Mouse (Mus musculus): ENCODE data around the gene Gm17349.
"Not testable (repeated sequence)": the region's sequence is repeated elsewhere in the genome, so short reads cannot be mapped to it uniquely, and the experiment has no call there.

Gm17349 gene

GRCm38 (mm10) chr15:99705440-99706048 is at the start of gene Gm17349:
Gm17349 (minus strand) TSS chr15:99705490.
- DNase-seq (ENCODE audit: low read depth, low spot score) = peak; percentile 86

- DNase-seq (ENCODE audit: low read depth, low spot score) = peak; percentile 39
These were observed 48.9 kb upstream of the Gm17349 start for GRCm38 (mm10) chr15:99754204-99754603.

DNA sequence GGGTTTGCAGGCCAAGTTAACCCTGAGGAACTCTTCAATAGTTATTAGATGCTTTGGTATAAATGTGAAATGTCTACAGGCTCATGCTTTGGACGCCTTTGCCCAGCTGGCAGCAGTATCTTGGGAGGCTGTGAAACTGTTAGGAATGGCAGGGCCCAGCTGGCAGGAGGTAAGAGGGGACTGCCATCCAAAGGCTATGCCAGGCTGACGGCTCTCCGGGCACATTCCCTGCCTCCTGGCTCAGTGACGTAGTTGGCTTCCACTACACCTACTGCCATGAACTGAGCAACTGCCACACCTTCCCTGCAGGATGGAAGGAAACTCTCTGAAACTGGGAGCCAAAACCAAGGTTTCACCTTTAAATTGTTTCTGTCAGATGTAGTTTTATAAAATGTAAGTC is 34.9 kb upstream of the Gm17349 start:
- DNase-seq (ENCODE audit: low read depth, low spot score) = no peak

- peak; percentile 77 for DNase-seq (ENCODE audit: low read depth, low spot score)
These were observed 31.4 kb upstream of the Gm17349 start for GRCm38 (mm10) chr15:99736675-99737074.

- DNase-seq (ENCODE audit: low read depth, low spot score) = no peak
These were observed 30.3 kb upstream of the Gm17349 start for GRCm38 (mm10) chr15:99735631-99736030.

DNA sequence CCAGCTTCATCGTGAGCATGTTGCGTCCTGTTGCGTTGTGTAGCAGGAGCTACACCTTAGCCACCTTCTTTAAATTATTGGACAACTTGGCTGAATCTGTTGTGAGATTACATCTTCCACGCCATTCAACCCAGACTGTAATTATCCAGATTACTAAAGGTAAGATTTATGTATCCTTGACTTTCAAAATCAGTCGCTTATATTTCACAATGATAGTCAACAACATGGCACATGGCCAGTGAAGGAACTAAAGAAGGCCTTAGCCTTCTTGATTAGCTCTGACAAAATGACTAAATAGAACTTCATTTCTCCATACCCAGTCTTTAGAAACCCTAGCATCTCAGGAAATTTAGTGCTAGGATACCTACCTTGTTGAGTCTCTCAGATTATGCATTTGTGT is 27.9 kb upstream of the Gm17349 start:
- no peak for DNase-seq (ENCODE audit: low read depth, low spot score)

GRCm38 (mm10) chr15:99731678-99732077 is 26.4 kb upstream of the Gm17349 start:
- DNase-seq (ENCODE audit: low read depth, low spot score) = no peak

DNA sequence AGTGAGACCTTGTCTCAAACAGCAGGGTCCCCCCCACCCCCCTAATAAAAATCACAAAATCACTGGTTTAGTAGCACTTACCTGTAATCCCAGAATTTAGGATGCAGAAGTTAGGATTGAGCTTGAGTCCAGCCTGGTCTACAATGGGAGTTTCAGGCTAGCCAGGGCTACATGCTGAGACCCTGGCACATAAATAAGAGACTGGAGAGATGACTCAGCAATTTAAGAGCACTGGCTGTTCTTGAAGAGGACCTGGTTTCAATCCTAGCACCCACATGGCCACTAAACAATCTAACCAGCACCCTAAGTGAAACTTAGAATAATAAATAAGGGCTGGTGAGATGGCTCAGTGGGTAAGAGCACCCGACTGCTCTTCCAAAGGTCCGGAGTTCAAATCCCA is 25.9 kb upstream of the Gm17349 start:
- DNase-seq (ENCODE audit: low read depth, low spot score) = no peak

DNA sequence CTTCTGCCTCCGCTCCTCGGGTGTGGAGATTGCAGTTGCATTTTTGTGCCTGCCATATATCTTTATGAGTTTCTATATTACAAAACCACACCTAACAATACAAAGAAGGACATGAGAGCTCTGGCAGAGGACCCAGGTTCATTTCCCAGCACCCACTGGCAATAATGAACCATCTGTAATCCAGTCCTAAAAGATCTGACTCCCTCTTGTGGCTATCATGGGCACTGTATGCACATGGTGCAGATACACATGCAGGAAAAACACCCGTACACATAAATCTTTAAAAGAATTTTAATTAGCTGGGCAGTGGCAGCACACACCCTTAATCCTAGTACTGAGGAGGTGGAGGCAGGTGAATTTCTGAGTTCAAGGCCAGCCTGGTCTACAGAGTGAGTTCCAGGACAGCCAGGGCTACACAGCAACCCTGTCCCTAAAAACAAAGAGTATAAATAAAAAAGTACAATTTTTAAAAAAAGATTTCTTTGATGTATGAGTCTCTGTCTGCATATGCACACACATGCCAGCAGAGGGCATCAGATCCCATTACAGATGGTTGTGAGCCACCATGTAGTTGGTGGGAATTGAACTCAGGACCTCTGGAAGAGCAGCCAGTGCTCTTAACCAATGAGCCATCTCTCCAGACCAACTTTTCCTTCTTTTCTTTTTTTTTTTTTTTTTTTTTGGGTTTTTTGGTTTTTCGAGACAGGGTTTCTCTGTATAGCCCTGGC is 23.9 kb upstream of the Gm17349 start:
- DNase-seq (ENCODE audit: low read depth, low spot score) = no peak

GRCm38 (mm10) chr15:99728211-99728610 is 22.9 kb upstream of the Gm17349 start:
- no peak for DNase-seq (ENCODE audit: low read depth, low spot score)

GRCm38 (mm10) chr15:99727525-99727924 is 22.2 kb upstream of the Gm17349 start:
- DNase-seq (ENCODE audit: low read depth, low spot score) = no peak

- not testable (repeated sequence) for DNase-seq (ENCODE audit: low read depth, low spot score)
These were observed 21.7 kb upstream of the Gm17349 start for GRCm38 (mm10) chr15:99727039-99727438.

- no peak for DNase-seq (ENCODE audit: low read depth, low spot score)
These were observed 21.3 kb upstream of the Gm17349 start for GRCm38 (mm10) chr15:99726549-99726948.

DNA sequence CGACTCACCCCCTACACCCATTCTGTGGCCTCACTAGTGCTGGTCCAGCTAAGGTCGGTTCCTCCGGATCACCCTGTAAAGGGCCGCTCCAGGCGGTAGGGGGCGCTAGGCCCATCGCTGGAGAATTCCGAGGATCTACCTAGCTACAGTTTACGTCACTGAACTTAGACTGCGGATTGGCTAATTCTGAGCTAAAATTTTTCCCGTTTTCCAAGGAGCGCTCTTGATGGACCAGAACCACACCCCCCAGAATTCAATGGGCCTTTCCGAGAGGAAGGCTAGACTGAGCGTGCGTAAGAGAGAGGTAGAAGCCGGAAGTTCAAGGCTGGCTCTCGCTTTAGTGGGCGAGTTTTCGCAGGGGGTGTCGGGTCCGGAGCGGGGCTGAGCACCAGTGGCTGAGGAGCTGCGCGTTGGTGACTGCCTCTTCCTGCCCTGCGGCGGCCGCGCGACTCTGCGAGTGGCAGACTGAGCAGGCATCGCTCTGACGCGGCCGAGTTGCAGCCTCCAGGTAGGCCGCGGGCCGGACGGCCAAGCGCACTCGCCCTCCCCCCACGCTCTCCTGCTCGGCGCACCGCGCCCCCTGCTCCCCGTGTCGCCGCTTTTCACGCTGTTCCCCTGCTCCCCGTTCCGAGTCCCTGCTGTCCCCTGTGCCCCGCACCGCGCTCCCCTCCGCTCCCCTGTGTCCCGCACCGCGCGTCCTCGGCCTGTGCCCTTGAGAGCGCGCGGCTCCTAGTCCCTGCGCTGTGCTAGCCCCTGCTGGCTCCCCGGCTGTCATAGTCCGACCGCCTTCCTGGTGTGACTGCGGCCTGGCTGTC is 20.3 kb upstream of the Gm17349 start, which contains the start of gene Cox14:
Gene Cox14, plus strand, starts transcription at position 278 of the 815 bp plus-strand sequence.
- peak; percentile 100 for DNase-seq (ENCODE audit: low read depth, low spot score)

- DNase-seq (ENCODE audit: low read depth, low spot score) = peak; percentile 89
These were observed 19.2 kb upstream of the Gm17349 start for GRCm38 (mm10) chr15:99724292-99725021.

DNA sequence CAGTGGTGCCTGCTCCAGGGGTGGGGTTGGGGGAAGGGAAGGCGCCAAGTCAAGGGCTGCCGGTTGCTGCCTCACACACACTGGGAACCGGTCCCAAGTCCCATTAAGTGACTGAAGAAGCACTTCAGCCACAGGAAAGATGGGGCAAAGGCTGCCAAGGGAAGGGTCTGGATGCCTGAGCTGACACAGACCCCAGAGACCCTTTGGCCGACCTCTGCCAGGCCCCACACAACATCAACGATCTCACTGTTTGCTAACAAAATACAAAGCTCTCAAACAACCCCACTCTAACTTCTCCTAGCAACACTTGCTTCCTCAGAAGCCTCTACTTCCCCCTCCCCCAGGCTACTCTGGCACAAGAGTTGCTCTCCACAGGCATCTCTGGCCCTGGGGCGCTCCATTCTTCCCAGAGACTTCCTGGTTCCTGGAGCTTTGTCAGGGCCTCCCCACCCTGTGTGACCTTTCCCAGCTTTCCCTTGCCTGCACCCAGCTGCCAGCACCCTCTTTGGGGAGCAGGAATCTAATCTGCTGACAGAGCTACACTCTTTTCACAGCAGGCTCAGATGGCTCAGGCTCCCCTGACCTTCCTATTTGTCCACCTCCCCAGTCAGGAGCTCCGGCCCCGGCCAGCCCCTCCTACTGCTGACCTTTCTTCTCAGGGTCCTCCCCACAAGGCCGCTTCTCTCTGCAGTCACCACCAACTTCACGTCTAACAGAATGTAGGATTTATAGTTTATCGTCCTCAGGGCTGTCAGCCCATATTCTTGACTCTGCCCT is 18.4 kb upstream of the Gm17349 start:
- DNase-seq (ENCODE audit: low read depth, low spot score) = peak; percentile 65

- no peak for DNase-seq (ENCODE audit: low read depth, low spot score)
These were observed 17.8 kb upstream of the Gm17349 start for GRCm38 (mm10) chr15:99723120-99723514.

- no peak for DNase-seq (ENCODE audit: low read depth, low spot score)
These were observed 16.8 kb upstream of the Gm17349 start for GRCm38 (mm10) chr15:99721921-99722743.

- DNase-seq (ENCODE audit: low read depth, low spot score) = no peak
These were observed 14.6 kb upstream of the Gm17349 start for GRCm38 (mm10) chr15:99719865-99720264.

GRCm38 (mm10) chr15:99718461-99719021 is 13.3 kb upstream of the Gm17349 start:
- peak; percentile 47 for DNase-seq (ENCODE audit: low read depth, low spot score)

Data from brain, adult 2 months (tissue).